Mouse (Mus musculus) heart, postnatal 0 days (tissue): ENCODE results near the gene Otos. TPM values are rescaled to one million over a fixed set of nuclear protein-coding genes. Genes with fewer than 3 reads are reported as not detected.

ENCODE experiments used
- ATAC-seq: fragments of 200-750 bp; cut with Nextera tagmentation; 2 replicates; pipeline ENCODE4 v1.8.0; 2017; ENCODE audit warnings: low read depth, moderate number of reproducible peaks, moderate library complexity; ENCODE audit not compliant: insufficient read depth
- DNase-seq: peaks from one replicate; pipeline ENCODE4 v3.0.0-alpha.2; 2016; ENCODE audit warnings: low spot score
- H3K27ac ChIP-seq: fragments of 300-500 bp; sonication (generic); 2 replicates; pipeline ENCODE4 v1.5.1; 2014; ENCODE audit warnings: low read depth, mild to moderate bottlenecking
- H3K27me3 ChIP-seq: fragments of 300-500 bp; sonication (generic); 2 replicates; pipeline ENCODE4 v1.6.1; 2014; ENCODE audit warnings: low read length, mixed read lengths; ENCODE audit not compliant: control insufficient read depth, insufficient read depth
- H3K36me3 ChIP-seq: fragments of 300-500 bp; sonication (generic); replicated peaks from 2 replicates; pipeline ENCODE4 v1.6.1; 2014; ENCODE audit warnings: low read length, mixed read lengths; ENCODE audit not compliant: control insufficient read depth, insufficient read depth
- H3K4me1 ChIP-seq: fragments of 300-500 bp; sonication (generic); 2 replicates; pipeline ENCODE4 v1.6.1; 2014; ENCODE audit warnings: antibody characterized with exemption; ENCODE audit not compliant: control insufficient read depth, insufficient read depth
- H3K4me2 ChIP-seq: fragments of 300-500 bp; sonication (generic); 2 replicates; pipeline ENCODE4 v1.6.1; 2014; ENCODE audit warnings: low read depth, mild to moderate bottlenecking, low read length, moderate library complexity
- H3K4me3 ChIP-seq: fragments of 300-500 bp; sonication (generic); 2 replicates; pipeline ENCODE4 v1.5.1; 2014; ENCODE audit warnings: low read depth, low read length
- H3K9ac ChIP-seq: fragments of 300-500 bp; sonication (generic); replicated peaks from 2 replicates; pipeline ENCODE4 v1.6.1; 2014; ENCODE audit warnings: low read depth, low read length, mixed read lengths
- H3K9me3 ChIP-seq: fragments of 300-500 bp; sonication (generic); replicated peaks from 2 replicates; pipeline ENCODE4 v1.6.1; 2016; ENCODE audit warnings: low read length; ENCODE audit not compliant: control insufficient read depth
- CTCF ChIP-seq: IDR thresholded peaks from 2 replicates; pipeline ENCODE4 v1.5.1; 2016; ENCODE audit warnings: antibody characterized with exemption, control low read depth, low read depth
- EP300 ChIP-seq: IDR thresholded peaks from 2 replicates; pipeline ENCODE4 v1.6.1; 2016; ENCODE audit warnings: antibody characterized with exemption, low read depth
- WGBS: fragments of 180-500 bp; shearing (Covaris S2); extraction: QIAGEN DNeasy Blood & Tissue Kit; methylation state at CpG from one replicate; pipeline ENCODE4 v1.1.7; 2014; 5-methylcytosine and 5-hydroxymethylcytosine counted together
- polyA plus RNA-seq: library from polyadenylated mRNA; unstranded; fragments of >200 nt; fragmentation: Nextera tagmentation; extraction: Ambion mirVana; gene quantifications from 2 replicates; pipeline ENCODE4 v1.2.1, GENCODE M21; 2015
- total RNA-seq: library from RNA; depleted of rRNA; stranded (reverse); fragments of >200 nt; gene quantifications from 2 replicates; pipeline ENCODE4 v1.2.3, GENCODE M21; 2014; ENCODE audit warnings: low replicate concordance

Gene Otos
- total and polyA plus RNA-seq, 2 experiments from 2014 or later: 0.08 TPM; not detected in 1

- Histone ChIP-seq H3K9me3 (no peaks in the 10 kb centered on the region), H3K27ac (no peak overlapping the region), H3K4me1 (no peaks in the 10 kb centered on the region), H3K36me3 (peaks cover 27% of the 10 kb centered on the region), H3K9ac (no peak overlapping the region), H3K27me3 (no peaks in the 10 kb centered on the region), H3K4me3 (no peak overlapping the region), H3K4me2 (no peak overlapping the region)
- TF ChIP-seq EP300 (no peak), CTCF (no peak)
- ATAC-seq: no peak
- no peak for DNase-seq
- WGBS: 75% methylated on average over 4 of the region's 4 CpGs
These were observed 13.6 kb downstream of the Otos start for GRCm38 (mm10) chr1:92634976-92635599.

- 36% methylated on average over 1 of the region's 1 CpGs for WGBS
- TF ChIP-seq CTCF (no peak), EP300 (no peak)
- ATAC-seq (no peak), DNase-seq (no peak)
- H3K4me1 ChIP-seq: no peaks in the 10 kb centered on the region
- no peak overlapping the region for H3K4me3 ChIP-seq
- H3K9me3 ChIP-seq: no peaks in the 10 kb centered on the region
- no peak overlapping the region for H3K4me2 ChIP-seq
- no peaks in the 10 kb centered on the region for H3K27me3 ChIP-seq
- no peak overlapping the region for H3K27ac ChIP-seq
- H3K9ac ChIP-seq: no peak overlapping the region
- peaks cover 24% of the 10 kb centered on the region for H3K36me3 ChIP-seq
These were observed 14.1 kb downstream of the Otos start for GRCm38 (mm10) chr1:92634569-92634968.

GRCm38 (mm10) chr1:92633726-92634125, 14.9 kb downstream of the Otos start:
- DNase-seq: no peak
- TF ChIP-seq CTCF: no peak
- TF ChIP-seq EP300: no peak
- H3K9ac ChIP-seq: no peak overlapping the region
- H3K27ac ChIP-seq: no peak overlapping the region
- H3K4me1 ChIP-seq: no peaks in the 10 kb centered on the region
- H3K4me2 ChIP-seq: no peak overlapping the region
- H3K9me3 ChIP-seq: no peaks in the 10 kb centered on the region
- no peak for ATAC-seq
- peaks cover 20% of the 10 kb centered on the region for H3K36me3 ChIP-seq
- H3K27me3 ChIP-seq: no peaks in the 10 kb centered on the region
- no peak overlapping the region for H3K4me3 ChIP-seq
- WGBS: 80% methylated on average over 8 of the region's 8 CpGs

- ATAC-seq: no peak
- 63% methylated on average over 6 of the region's 6 CpGs for WGBS
- no peak for DNase-seq
These were observed 15.7 kb downstream of the Otos start for GRCm38 (mm10) chr1:92632948-92633347.

GRCm38 (mm10) chr1:92632196-92632595, 16.4 kb downstream of the Otos start:
- Histone ChIP-seq H3K9me3 (no peaks in the 10 kb centered on the region), H3K27ac (no peak overlapping the region), H3K27me3 (no peaks in the 10 kb centered on the region), H3K4me3 (no peak overlapping the region), H3K4me2 (no peak overlapping the region), H3K36me3 (peaks cover 14% of the 10 kb centered on the region), H3K4me1 (no peaks in the 10 kb centered on the region), H3K9ac (no peak overlapping the region)
- no peak for DNase-seq
- TF ChIP-seq EP300 (no peak), CTCF (no peak)
- no peak for ATAC-seq
- WGBS: 68% methylated on average over 5 of the region's 5 CpGs

More at GRCm38 (mm10) chr1:92632948-92633347, 15.7 kb downstream of the Otos start:
- H3K9me3 ChIP-seq: no peaks in the 10 kb centered on the region
- peaks cover 20% of the 10 kb centered on the region for H3K36me3 ChIP-seq
- no peak overlapping the region for H3K4me2 ChIP-seq
- no peaks in the 10 kb centered on the region for H3K4me1 ChIP-seq
- no peak overlapping the region for H3K9ac ChIP-seq
- no peaks in the 10 kb centered on the region for H3K27me3 ChIP-seq
- H3K4me3 ChIP-seq: no peak overlapping the region
- H3K27ac ChIP-seq: no peak overlapping the region
- no peak for TF ChIP-seq CTCF
- no peak for TF ChIP-seq EP300

GRCm38 (mm10) chr1:92628227-92628626, 20.4 kb downstream of the Otos start:
- H3K4me3 ChIP-seq: no peak overlapping the region
- no peaks in the 10 kb centered on the region for H3K27me3 ChIP-seq
- DNase-seq (no peak), ATAC-seq (no peak)
- no peaks in the 10 kb centered on the region for H3K9me3 ChIP-seq
- 56% methylated on average over 4 of the region's 4 CpGs for whole genome bisulfite sequencing
- H3K36me3 ChIP-seq: no peaks in the 10 kb centered on the region
- H3K4me1 ChIP-seq: no peaks in the 10 kb centered on the region
- no peak overlapping the region for H3K4me2 ChIP-seq
- H3K9ac ChIP-seq: no peak overlapping the region
- H3K27ac ChIP-seq: no peak overlapping the region
- TF ChIP-seq EP300: no peak
- no peak for TF ChIP-seq CTCF
